Mouse (Mus musculus) intestine, postnatal 0 days (tissue): ENCODE results near the gene Il1r1. TPM values are rescaled to one million over a fixed set of nuclear protein-coding genes. Genes with fewer than 3 reads are reported as not detected.

Source experiments
- ATAC-seq: fragments of 200-750 bp; cut with Nextera tagmentation; 2 replicates; pipeline ENCODE4 v1.8.0; 2017; ENCODE audit warnings: mild to moderate bottlenecking, moderate TSS enrichment, moderate library complexity
- H3K27ac ChIP-seq: fragments of 300-500 bp; sonication (generic); 2 replicates; pipeline ENCODE4 v1.5.1; 2014; ENCODE audit warnings: mild to moderate bottlenecking, low read depth, low read length, moderate library complexity
- H3K27me3 ChIP-seq: fragments of 300-500 bp; sonication (generic); replicated peaks from 2 replicates; pipeline ENCODE4 v1.6.1; 2014; ENCODE audit warnings: low read length, mixed read lengths; ENCODE audit not compliant: control insufficient read depth, insufficient read depth
- H3K36me3 ChIP-seq: fragments of 300-500 bp; sonication (generic); 2 replicates; pipeline ENCODE4 v1.6.1; 2014; ENCODE audit warnings: mild to moderate bottlenecking, moderate library complexity; ENCODE audit not compliant: control insufficient read depth, insufficient read depth
- H3K4me1 ChIP-seq: fragments of 300-500 bp; sonication (generic); replicated peaks from 2 replicates; pipeline ENCODE4 v1.6.1; 2014; ENCODE audit warnings: antibody characterized with exemption, low read length, mixed read lengths; ENCODE audit not compliant: control insufficient read depth, insufficient read depth
- H3K4me2 ChIP-seq: fragments of 300-500 bp; sonication (generic); replicated peaks from 2 replicates; pipeline ENCODE4 v1.6.1; 2014; ENCODE audit warnings: low read depth, mild to moderate bottlenecking, moderate library complexity
- H3K4me3 ChIP-seq: fragments of 300-500 bp; sonication (generic); 2 replicates; pipeline ENCODE4 v1.5.1; 2014; ENCODE audit warnings: low read depth, low read length
- H3K9ac ChIP-seq: fragments of 300-500 bp; sonication (generic); 2 replicates; pipeline ENCODE4 v1.6.1; 2014; ENCODE audit warnings: mild to moderate bottlenecking, low read depth, low read length
- H3K9me3 ChIP-seq: fragments of 300-500 bp; sonication (generic); 2 replicates; pipeline ENCODE4 v1.6.1; 2016; ENCODE audit warnings: mixed run types; ENCODE audit not compliant: control insufficient read depth
- CTCF ChIP-seq: sonication (generic); IDR thresholded peaks from 2 replicates; pipeline ENCODE4 v1.5.1; 2016; ENCODE audit warnings: low read depth, mild to moderate bottlenecking, control low read depth, antibody characterized with exemption, moderate library complexity
- WGBS: fragments of 180-500 bp; shearing (Covaris S2); extraction: QIAGEN DNeasy Blood & Tissue Kit; methylation state at CpG from one replicate; pipeline ENCODE4 v1.1.7; 2014; 5-methylcytosine and 5-hydroxymethylcytosine counted together
- polyA plus RNA-seq: library from polyadenylated mRNA; unstranded; fragments of >200 nt; fragmentation: Nextera tagmentation; extraction: Ambion mirVana; gene quantifications from 2 replicates; pipeline ENCODE4 v1.2.1, GENCODE M21; 2015

Il1r1 gene
- polyA plus RNA-seq, 1 experiment from 2014 or later: 5.9 TPM

DNA sequence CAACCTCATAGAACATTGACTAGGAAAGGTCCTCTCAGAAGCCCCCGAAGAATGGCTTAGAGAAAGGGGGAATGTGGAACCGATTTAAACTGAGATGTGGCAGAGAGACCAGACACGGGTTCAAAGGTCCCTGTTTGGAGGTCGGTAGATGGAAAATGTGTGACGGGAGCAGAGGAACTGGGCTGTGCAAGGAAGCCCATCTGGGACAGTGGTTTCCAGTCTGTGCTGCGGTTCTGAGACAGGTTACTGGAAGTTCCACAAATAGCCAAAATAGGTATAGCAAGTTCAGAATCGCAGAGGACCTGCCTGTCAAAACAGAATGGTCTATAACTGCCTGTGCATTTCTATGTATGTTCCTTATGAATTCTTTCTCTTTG is 38.2 kb downstream of the Il1r1 start:
- Histone ChIP-seq H3K36me3 (no peaks in the 10 kb centered on the region), H3K27ac (no peak overlapping the region), H3K4me1 (0 out of 2 replicates have a peak, but pooled peaks cover 3% of the 10 kb centered on the region), H3K9me3 (no peaks in the 10 kb centered on the region), H3K27me3 (no peaks in the 10 kb centered on the region), H3K9ac (no peak overlapping the region), H3K4me3 (no peak overlapping the region), H3K4me2 (no peak overlapping the region)
- 69% methylated on average over 7 of the region's 7 CpGs for WGBS
- no peak for ATAC-seq
- no peak for TF ChIP-seq CTCF

DNA sequence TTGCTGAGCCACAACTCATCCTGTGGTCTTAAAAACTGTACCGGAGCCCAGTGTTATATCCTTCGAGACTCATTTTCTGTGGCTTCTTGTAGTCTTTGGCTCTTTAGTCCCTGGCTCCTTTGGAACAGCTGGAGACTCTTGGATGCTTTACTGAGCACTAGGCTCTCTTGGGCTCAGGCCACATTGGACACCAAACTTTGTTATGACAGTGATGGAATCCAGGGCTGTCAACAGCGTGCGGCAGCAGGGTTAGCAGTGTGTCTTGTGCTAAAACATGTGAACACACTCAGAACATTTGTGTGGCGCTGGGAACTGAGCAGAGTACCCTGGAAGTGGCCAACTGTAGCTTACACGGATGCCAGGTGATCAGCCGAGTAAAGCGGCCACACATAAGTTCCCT is 38.8 kb downstream of the Il1r1 start:
- Histone ChIP-seq H3K4me3 (no peak overlapping the region), H3K36me3 (no peaks in the 10 kb centered on the region), H3K27me3 (no peaks in the 10 kb centered on the region), H3K9ac (no peak overlapping the region), H3K4me2 (no peak overlapping the region), H3K27ac (no peak overlapping the region), H3K9me3 (no peaks in the 10 kb centered on the region), H3K4me1 (0 out of 2 replicates have a peak, but pooled peaks cover 3% of the 10 kb centered on the region)
- TF ChIP-seq CTCF: no peak
- WGBS: 81% methylated on average over 8 of the region's 8 CpGs
- ATAC-seq: no peak

DNA sequence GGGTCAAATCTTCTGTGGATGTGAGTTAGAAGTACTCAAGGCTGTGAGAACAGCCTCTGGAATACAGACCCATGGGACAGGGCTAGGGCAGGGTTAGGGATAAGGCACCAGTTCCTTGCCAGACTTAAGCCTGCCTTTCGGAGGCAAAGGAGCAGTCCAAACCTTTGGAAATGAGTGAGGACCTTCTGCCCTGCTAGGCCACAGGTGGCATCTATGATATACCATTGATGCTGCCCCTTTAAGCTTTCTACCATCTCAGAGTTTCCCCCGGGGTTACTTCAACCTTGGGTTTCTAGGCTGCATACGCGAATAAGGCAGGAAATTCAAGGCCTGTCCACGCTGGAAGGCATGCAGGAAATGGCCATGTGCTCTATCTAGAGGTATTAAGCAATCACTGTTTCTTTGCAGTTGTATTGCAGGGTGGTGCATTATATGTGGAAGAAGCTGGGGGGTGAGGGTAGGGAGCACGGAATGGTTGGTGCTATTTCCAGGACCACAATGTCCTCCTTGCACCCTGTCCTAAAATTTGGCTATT is 40.5 kb downstream of the Il1r1 start:
- Histone ChIP-seq H3K27ac (no peak overlapping the region), H3K27me3 (no peaks in the 10 kb centered on the region), H3K36me3 (no peaks in the 10 kb centered on the region), H3K4me1 (0 out of 2 replicates have a peak, but pooled peaks cover 3% of the 10 kb centered on the region), H3K9ac (no peak overlapping the region), H3K9me3 (no peaks in the 10 kb centered on the region), H3K4me3 (no peak overlapping the region), H3K4me2 (no peak overlapping the region)
- ATAC-seq: no peak
- no peak for TF ChIP-seq CTCF
- 47% methylated on average over 6 of the region's 6 CpGs for WGBS

DNA sequence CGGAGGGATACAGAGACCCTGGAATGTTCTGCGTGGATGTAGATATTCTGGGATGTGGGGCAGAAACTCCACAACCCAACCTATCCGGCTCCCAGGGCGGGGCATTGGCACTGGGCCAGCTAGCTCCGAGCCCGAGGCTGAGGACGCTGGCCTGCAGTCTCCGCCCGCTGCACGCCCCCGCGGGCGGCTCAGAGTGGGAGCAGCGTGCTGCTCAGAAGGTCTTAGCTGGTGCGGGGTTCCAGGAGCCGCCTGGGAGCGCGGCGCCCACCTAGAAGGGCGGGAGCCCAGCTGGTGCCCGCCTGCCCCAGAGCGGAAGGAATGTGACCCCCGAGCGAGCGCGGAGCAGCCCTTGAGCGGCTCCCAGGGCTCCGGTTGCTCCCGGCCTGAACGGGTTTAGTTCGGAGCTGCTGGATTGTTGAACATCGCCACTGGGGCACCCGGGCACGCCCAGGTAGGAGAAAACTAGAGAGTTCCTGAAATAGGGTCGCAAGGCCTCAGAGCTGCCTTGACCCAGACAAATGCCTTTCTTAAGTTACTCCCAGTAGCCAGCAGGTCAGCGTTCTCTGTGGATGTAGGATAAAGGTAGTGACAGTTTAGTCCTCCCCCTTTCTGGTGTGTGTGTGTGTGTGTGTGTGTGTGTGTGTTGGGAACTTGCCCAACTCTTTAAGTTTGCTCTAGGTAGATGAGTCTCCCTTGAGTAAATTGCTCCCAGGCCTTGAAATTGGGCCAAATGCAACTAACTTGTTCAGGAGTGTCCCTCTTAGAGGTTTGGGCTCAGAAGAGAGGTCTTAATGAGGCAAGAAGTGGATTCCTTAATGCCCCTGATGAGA is 41.8 kb downstream of the Il1r1 start:
- H3K9ac ChIP-seq: peak overlapping the region; percentile 71
- H3K4me1 ChIP-seq: 0 out of 2 replicates have a peak, but pooled peaks cover 3% of the 10 kb centered on the region
- no peaks in the 10 kb centered on the region for H3K27me3 ChIP-seq
- no peak for TF ChIP-seq CTCF
- H3K36me3 ChIP-seq: no peaks in the 10 kb centered on the region
- peak overlapping the region; percentile 93 for H3K4me2 ChIP-seq
- 2% methylated on average over 36 of the region's 36 CpGs for WGBS
- H3K27ac ChIP-seq: peak overlapping the region; percentile 57; the same call in 1 of the 2 replicates
- peak; percentile 74 for ATAC-seq
- peak overlapping the region; percentile 55 for H3K4me3 ChIP-seq
- H3K9me3 ChIP-seq: no peaks in the 10 kb centered on the region

DNA sequence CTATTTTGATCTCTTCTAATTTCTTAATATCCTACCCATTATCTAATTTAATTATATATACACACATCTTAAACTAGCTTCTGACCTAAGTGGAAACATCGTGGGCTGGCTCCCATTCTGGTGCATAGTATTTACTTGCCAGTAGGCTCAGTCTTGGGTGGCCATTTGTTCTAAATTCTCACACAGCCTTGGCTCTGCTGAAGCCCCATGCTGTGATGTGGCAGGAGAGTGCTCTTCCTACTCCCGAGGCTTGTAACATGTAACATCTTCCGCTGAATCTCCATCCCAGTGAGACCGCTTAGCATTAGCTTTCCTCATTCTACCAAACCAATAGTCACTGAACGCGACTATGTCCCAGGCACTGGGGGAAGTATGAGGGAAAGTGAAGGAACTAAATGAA is 43.0 kb downstream of the Il1r1 start:
- no peaks in the 10 kb centered on the region for H3K9me3 ChIP-seq
- 0 out of 2 replicates have a peak, but pooled peaks cover 3% of the 10 kb centered on the region for H3K4me1 ChIP-seq
- H3K9ac ChIP-seq: no peak overlapping the region
- ATAC-seq: no peak
- 88% methylated on average over 6 of the region's 6 CpGs for WGBS
- no peaks in the 10 kb centered on the region for H3K27me3 ChIP-seq
- H3K36me3 ChIP-seq: no peaks in the 10 kb centered on the region
- no peak overlapping the region for H3K4me3 ChIP-seq
- H3K4me2 ChIP-seq: peak overlapping the region; percentile 93
- TF ChIP-seq CTCF: no peak
- H3K27ac ChIP-seq: no peak overlapping the region

DNA sequence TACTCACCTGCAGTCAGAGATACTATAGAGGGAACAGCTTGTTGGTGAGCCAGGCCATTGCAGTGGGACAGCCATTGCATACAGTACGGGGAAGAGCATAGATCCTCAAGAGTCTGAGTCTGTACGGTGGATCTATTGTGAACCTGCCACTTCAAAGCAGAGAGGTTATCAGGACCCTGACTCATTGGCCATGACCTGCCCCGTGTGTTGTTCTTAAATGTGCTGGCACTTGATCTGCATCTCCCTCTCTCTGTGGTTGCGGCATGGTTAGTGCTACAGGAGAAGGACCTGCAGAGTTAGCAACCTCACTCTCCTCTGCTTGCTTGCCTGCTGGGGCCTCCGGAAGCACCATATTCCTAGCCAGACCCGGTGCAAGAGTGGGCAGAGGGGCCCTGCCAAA is 43.7 kb downstream of the Il1r1 start:
- no peak for ATAC-seq
- no peak for TF ChIP-seq CTCF
- Histone ChIP-seq H3K4me1 (0 out of 2 replicates have a peak, but pooled peaks cover 3% of the 10 kb centered on the region), H3K9me3 (no peaks in the 10 kb centered on the region), H3K4me2 (peak overlapping the region; percentile 93; the same call in 1 of the 2 replicates), H3K27ac (no peak overlapping the region), H3K27me3 (no peaks in the 10 kb centered on the region), H3K36me3 (no peaks in the 10 kb centered on the region), H3K4me3 (no peak overlapping the region), H3K9ac (no peak overlapping the region)
- WGBS: 70% methylated on average over 6 of the region's 6 CpGs
